Mouse (Mus musculus): ENCODE results near the gene Ubqln1.
A peak's percentile ranks its signal among the peaks of the same experiment; 100 is the strongest.

Ubqln1 gene

GRCm38 (mm10) chr13:58201343-58201742 is 14.1 kb downstream of the Ubqln1 start:
- no peak for DNase-seq (ENCODE audit: low read depth, low spot score)

GRCm38 (mm10) chr13:58197981-58198640 is 17.3 kb downstream of the Ubqln1 start:
- peak; percentile 38 for DNase-seq (ENCODE audit: low read depth, low spot score)

GRCm38 (mm10) chr13:58197211-58197610 is 18.2 kb downstream of the Ubqln1 start:
- DNase-seq (ENCODE audit: low read depth, low spot score): no peak

GRCm38 (mm10) chr13:58194908-58195307 is 20.5 kb downstream of the Ubqln1 start:
- DNase-seq (ENCODE audit: low read depth, low spot score): no peak

DNA sequence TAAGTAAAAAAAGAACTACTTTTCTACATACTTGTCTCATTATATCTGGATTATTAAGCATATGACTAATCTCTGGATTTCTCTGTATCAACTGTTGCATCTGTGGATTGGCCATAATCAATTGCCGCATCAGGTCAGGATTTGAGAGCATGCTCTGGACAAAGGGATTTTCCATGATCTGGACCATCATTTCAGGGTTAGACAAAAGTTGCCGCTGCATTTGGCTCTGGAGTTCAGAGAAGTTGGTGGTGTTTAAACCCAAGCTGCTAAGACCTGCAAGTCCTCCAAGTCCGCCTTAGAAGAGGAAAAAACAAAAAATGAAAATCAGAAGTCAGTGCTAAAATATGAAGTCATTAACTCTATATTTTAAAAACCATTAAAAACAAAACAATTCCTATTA is 22.2 kb downstream of the Ubqln1 start:
- no peak for DNase-seq (ENCODE audit: low read depth, low spot score)

- no peak for DNase-seq (ENCODE audit: low read depth, low spot score)
These were observed 23.3 kb downstream of the Ubqln1 start for GRCm38 (mm10) chr13:58192146-58192545.

DNA sequence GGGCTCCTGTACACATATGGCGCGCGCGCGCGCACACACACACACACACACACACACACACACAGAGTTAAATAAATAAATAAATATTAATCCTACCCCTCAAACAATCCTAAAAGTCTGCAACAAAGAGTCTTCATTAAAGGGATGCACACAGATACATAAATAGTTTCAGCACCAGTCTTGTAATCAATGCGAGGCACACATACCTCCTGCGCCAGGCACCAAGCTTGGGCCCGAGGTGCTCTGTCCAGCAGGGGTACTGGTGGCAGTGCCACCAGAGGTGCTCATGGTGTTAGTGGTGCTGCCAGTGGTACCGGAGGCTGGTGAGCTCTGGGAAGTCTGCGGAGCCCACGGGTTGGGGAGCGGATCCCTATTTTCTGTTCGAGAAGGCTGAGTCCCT is 23.9 kb downstream of the Ubqln1 start:
- no peak for DNase-seq (ENCODE audit: low read depth, low spot score)

DNA sequence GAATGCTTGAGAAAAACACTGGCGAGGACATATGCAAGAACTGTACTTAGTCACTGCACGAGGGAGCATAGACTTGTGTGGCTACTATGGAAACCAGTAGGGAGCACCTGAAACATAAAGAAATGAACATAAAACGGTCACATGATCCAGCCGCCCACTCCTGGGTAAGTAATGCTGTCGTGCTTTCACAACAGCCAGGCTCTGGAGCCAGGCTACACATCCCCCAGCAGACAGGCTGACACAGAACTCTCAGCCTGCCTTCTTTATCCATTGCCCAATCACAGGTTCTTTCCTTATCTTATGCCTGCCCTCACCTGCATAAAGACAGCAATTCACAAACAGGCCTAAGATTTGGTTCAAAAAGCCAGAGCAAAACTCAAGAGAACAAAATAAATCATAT is 26.0 kb downstream of the Ubqln1 start:
- no peak for DNase-seq (ENCODE audit: low read depth, low spot score)

GRCm38 (mm10) chr13:58188412-58188811 is 27.0 kb downstream of the Ubqln1 start:
- DNase-seq (ENCODE audit: low read depth, low spot score): peak; percentile 71

GRCm38 (mm10) chr13:58187751-58188150 is 27.7 kb downstream of the Ubqln1 start:
- no peak for DNase-seq (ENCODE audit: low read depth, low spot score)

DNA sequence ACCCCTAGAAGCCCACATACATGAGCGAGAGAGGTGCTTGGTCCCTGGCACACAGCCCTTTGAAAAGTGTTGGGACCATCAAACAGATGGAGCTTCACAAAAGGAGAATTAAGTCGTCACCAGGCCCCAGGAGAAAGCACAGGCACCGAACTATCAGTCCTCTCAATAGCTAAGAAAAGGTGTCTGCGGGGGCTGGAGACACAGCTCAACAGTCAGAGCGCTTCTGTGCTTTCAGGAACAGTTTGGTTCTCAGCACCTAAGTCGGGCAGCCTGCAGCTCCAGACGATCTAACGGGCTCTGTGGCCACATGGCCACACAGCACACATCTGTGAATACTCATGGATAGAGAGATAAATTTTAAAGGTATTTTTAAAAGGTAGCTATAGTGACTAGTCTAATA is 29.2 kb downstream of the Ubqln1 start:
- DNase-seq (ENCODE audit: low read depth, low spot score): no peak

GRCm38 (mm10) chr13:58184111-58184510 is 31.3 kb downstream of the Ubqln1 start:
- no peak for DNase-seq (ENCODE audit: low read depth, low spot score)

GRCm38 (mm10) chr13:58181607-58182551 is 33.6 kb downstream of the Ubqln1 start:
- DNase-seq (ENCODE audit: low read depth, low spot score): no peak

- no peak for DNase-seq (ENCODE audit: low read depth, low spot score)
These were observed 37.8 kb downstream of the Ubqln1 start for GRCm38 (mm10) chr13:58177511-58178208.

DNA sequence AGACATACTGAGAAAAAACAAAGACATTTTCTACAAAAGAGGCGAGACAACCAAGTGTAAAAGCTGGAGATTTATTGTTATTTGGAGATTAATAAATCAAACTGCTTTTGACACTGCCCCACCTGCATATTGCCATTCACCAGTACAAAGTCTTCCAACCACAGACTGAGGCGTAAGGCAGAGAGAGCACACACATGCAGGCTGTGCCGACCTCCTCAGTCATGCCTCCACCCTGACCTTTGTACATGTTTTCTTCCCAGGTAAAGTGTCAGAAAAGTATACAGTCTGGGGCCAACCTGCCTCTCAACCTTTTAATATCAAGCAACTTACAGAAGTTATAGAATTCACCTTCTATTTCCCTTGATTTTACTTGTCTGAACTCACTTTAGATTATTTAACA is 39.3 kb downstream of the Ubqln1 start:
- no peak for DNase-seq (ENCODE audit: low read depth, low spot score)

DNA sequence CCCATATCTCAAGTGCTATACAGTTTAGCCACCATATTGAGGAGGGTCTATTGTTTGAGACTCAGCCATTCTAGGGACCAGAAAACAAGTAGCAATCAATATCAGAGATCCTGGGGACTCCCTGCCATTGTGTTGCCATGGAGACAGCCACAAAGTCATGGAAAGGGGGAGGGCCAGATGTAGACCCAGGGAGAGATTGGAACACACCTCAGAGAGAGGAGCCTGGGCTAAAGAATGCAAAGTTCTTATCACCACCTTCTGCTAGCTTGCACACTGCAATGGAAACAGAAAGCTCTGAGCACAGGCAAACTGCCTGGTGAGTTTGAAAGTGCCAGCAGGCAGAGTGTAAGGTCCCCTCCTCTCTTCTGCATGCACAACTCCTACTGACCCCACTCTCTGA is 47.3 kb downstream of the Ubqln1 start:
- DNase-seq (ENCODE audit: low read depth, low spot score): no peak

- no peak for DNase-seq (ENCODE audit: low read depth, low spot score)
These were observed 52.1 kb downstream of the Ubqln1 start for GRCm38 (mm10) chr13:58163343-58163742.

DNA sequence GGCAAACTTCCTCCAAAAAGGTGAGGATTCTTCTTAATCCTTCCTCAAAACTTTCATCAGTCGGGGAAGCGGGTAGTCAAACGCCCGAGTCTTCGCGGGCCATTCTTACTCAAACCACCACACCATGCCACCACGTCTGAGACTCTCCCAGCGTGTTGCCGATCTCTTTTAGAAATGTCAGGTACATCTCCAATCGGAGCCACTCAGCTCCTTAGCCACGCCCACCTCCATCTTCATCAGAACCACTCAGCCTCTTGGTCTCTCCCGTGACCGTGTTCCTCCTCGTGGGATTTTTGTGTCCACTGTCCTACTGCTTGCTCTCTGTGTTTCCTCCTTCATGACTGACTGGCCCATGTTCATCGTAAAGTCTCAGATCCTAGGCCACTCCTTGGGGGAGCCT is 54.7 kb downstream of the Ubqln1 start:
- DNase-seq (ENCODE audit: low read depth, low spot score): no peak

GRCm38 (mm10) chr13:58158099-58158912 is 57.1 kb downstream of the Ubqln1 start:
- DNase-seq (ENCODE audit: low read depth, low spot score): peak; percentile 83

DNA sequence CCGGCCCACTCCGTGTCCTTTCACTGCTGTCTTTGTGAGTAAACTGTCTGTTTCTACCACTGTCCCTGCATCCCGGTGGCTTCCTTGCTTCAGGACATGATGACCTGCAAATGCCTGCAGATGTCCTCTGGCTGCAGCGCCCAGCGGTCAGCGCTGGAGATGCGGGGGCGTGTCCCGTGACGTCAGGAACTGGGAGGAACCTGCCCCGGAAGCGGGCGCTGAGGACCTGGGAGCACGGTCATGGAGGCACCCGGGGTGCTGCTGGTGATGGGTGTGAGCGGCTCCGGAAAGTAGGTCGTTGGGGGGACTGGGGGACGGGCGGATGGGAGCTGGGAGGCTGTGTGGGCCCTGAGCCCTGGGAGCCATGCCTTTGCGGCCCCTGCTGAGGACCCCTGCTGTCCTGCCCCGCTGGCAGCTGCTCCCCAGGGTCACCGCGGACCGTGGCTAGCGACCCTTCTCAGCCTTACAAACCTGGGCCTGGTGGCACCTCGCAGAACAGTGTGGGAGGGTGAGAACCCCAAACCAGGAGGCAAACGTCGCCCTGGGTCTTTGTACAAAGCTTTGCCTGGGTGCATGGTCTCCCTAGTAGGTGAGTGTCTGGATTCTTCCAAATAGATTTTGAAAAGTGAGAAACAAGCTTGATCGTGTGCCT is 57.9 kb downstream of the Ubqln1 start, which contains the start of gene Idnk:
Idnk (plus strand) TSS at position 203 of the 652 bp plus-strand sequence.
- peak; percentile 74 for DNase-seq (ENCODE audit: low read depth, low spot score)

GRCm38 (mm10) chr13:58157036-58157435 is 58.4 kb downstream of the Ubqln1 start:
- no peak for DNase-seq (ENCODE audit: low read depth, low spot score)

Data from skeletal muscle tissue, adult 2 months (tissue).